Mouse (Mus musculus) heart, adult 10 weeks (tissue): ENCODE results near the gene Mkks. TPM values are rescaled to one million over a fixed set of nuclear protein-coding genes. Genes with fewer than 3 reads are reported as not detected.

Experiments
- polyA plus RNA-seq: library from polyadenylated mRNA; stranded (reverse); fragments of 350-450 nt; fragmentation: Illumina TruSeq; extraction: RNeasy Lipid Tissue Mini Kit (QIAGEN cat#74804); gene quantifications from one replicate; pipeline ENCODE4 v1.2.3, GENCODE M21; 2014; ENCODE audit warnings: low read depth, low replicate concordance

Gene Mkks
- 23.7 TPM for polyA plus RNA-seq

DNA sequence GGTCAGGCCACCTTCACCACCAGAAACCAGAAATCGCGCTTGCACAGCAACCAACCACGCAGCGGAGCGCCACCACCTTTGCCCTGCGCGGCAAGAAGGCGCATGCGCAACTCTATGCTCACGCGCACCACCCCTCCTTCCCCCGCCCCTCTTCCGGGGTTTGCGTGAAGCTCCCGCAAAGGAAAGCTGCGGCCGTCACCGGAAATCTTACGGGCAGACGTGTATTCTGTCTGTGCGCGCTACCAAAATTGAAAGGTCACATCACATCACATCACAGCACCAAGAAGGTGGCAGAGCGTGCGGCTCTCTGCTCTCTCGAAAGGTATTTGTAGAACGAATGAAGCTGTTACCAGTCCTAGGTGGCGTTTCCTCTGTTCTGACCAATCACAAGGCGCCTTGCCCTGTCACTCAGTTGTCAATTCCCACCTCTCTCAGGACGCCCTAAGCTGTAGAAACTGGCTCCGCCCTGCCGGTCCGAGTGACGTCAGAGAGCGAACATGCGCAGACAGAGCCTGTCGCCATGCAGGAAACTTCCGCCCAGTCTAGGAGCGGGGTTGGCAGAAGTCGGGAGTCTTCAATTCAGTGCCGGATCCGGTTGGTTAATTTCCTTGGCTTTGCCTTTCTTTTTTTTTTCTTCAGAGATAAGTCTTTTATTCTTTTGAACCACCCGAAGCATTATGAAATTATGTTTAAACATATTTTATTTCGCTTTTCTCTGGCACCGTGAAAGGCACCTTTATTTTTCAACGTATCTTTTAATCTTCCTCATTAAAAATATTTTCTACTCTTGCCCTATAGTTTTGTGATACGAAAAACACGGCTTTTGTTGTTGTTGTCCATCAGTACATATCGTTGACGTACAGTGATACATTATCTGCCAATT lies at the start of gene Mkks, which contains the start of the genes Slx4ip and AL731706.1:
Gene Mkks, minus strand, starts transcription at position 322 of the 883 bp plus-strand sequence.
Gene Slx4ip, plus strand, starts transcription at position 151 of the 883 bp plus-strand sequence.
Gene AL731706.1, minus strand, starts transcription at position 322 of the 883 bp plus-strand sequence.

DNA sequence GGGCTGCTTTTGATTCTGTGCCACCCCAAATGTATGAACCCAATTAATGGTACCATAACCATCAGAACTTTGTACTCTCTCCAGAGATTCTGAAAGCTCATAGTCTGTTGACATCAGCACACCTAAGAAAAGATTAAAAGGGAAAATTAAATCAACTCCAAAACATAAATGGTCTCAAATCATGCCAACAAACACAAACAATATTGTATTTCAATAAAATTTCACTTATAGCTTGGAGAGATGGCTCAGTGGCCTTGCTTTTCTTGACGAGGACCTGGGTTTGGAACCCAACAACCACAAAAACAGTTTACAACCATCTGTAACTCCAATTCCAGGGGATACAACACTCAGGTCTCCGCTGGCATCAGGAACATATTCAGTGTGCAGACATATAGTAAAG lies 5.6 kb downstream of the Mkks start, which contains the start of gene AL731706.2:
Gene AL731706.2, minus strand, starts transcription at position 101 of the 400 bp plus-strand sequence.

Other genes starting within 250 kb of the Mkks start
- gene Snap25, start 177.9 kb downstream of the Mkks start, polyA plus RNA-seq, result 0.65 TPM
- 17.5 TPM for gene AL731706.2, start 5.7 kb downstream of the Mkks start, polyA plus RNA-seq
- gene Slx4ip, start 171 bp downstream of the Mkks start, polyA plus RNA-seq, result 1.7 TPM
- 59.4 TPM for gene AL731706.1, start within 50 bp of the Mkks start, polyA plus RNA-seq
- gene Jag1, start 225.3 kb upstream of the Mkks start, polyA plus RNA-seq, result 6.4 TPM